Mouse (Mus musculus) midbrain, embryonic 15.5 days (tissue): ENCODE measurements around the gene Stard7. TPM values are rescaled to one million over a fixed set of nuclear protein-coding genes. Genes with fewer than 3 reads are reported as not detected.

Source experiments
- ATAC-seq: fragments of 200-750 bp; cut with Nextera tagmentation; replicated peaks from 2 replicates; pipeline ENCODE4 v1.8.0; 2017; ENCODE audit warnings: moderate TSS enrichment
- H3K27ac ChIP-seq: fragments of 300-500 bp; sonication (generic); 2 replicates; pipeline ENCODE4 v1.5.1; 2015; ENCODE audit warnings: mild to moderate bottlenecking, inconsistent platforms
- H3K27me3 ChIP-seq: fragments of 300-500 bp; sonication (generic); replicated peaks from 2 replicates; pipeline ENCODE4 v1.6.1; 2015; ENCODE audit warnings: inconsistent platforms
- H3K36me3 ChIP-seq: fragments of 300-500 bp; sonication (generic); replicated peaks from 2 replicates; pipeline ENCODE4 v1.6.1; 2015; ENCODE audit warnings: inconsistent platforms
- H3K4me1 ChIP-seq: fragments of 300-500 bp; sonication (generic); 2 replicates; pipeline ENCODE4 v1.6.1; 2015; ENCODE audit warnings: inconsistent platforms
- H3K4me2 ChIP-seq: fragments of 300-500 bp; sonication (generic); 2 replicates; pipeline ENCODE4 v1.6.1; 2015; ENCODE audit warnings: inconsistent platforms, mild to moderate bottlenecking, moderate library complexity
- H3K4me3 ChIP-seq: fragments of 300-500 bp; sonication (generic); 2 replicates; pipeline ENCODE4 v1.5.1; 2015; ENCODE audit warnings: mild to moderate bottlenecking, inconsistent platforms
- H3K9ac ChIP-seq: fragments of 300-500 bp; sonication (generic); 2 replicates; pipeline ENCODE4 v1.6.1; 2015; ENCODE audit warnings: mild to moderate bottlenecking, inconsistent platforms
- H3K9me3 ChIP-seq: fragments of 300-500 bp; sonication (generic); 2 replicates; pipeline ENCODE4 v1.6.1; 2016; ENCODE audit warnings: inconsistent platforms
- WGBS: fragments of 180-500 bp; shearing (Covaris S2); methylation state at CpG from one replicate; pipeline ENCODE4 v1.1.7; 2015; ENCODE audit warnings: mixed read lengths; 5-methylcytosine and 5-hydroxymethylcytosine counted together
- polyA plus RNA-seq: library from polyadenylated mRNA; unstranded; fragments of >200 nt; fragmentation: Nextera tagmentation; extraction: Ambion mirVana; gene quantifications from 2 replicates; pipeline ENCODE4 v1.2.1, GENCODE M21; 2015

The Stard7 gene
- polyA plus RNA-seq, 1 experiment from 2014 or later, result 90.8 TPM

DNA sequence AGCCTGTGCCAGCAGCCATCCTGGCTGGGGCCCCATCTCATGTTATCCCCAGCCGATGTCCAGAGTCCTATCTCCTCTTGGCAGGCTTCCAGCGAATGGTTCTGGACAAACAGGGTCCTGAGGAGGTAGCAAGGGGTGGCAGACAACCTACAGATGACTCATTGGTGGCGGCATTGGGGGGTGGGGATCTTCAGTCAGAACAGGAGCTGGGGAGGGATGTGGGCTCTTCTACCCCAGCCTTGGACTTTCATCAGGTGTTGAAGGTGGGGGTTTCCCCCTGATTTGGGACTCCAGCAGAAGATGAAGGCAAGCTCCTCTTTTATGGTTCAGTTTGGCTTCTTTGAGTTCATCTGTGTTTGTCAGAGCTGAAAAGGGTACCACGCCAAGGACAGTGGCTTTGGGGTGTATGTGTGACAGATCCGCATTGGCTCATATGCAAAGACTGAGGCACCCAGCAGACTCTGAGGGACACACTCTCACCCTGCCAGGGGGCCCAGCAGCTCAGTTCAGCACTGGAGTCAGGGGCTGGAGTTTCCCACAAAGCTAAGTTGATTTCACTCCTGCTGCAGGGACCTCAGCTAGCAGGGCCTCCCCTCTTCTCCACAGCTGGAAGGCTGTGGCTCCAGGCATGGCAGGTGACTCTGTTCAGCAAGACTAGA is 64.1 kb downstream of the Stard7 start:
- no peak overlapping the region for H3K4me3 ChIP-seq
- H3K9me3 ChIP-seq, result no peaks in the 10 kb centered on the region
- H3K27me3 ChIP-seq, result peaks cover 34% of the 10 kb centered on the region
- H3K4me1 ChIP-seq, result peaks cover 12% of the 10 kb centered on the region
- H3K9ac ChIP-seq, result no peak overlapping the region
- WGBS, result 75% methylated on average over 5 of the region's 5 CpGs
- no peaks in the 10 kb centered on the region for H3K36me3 ChIP-seq
- no peak for ATAC-seq
- no peak overlapping the region for H3K4me2 ChIP-seq
- H3K27ac ChIP-seq, result no peak overlapping the region

DNA sequence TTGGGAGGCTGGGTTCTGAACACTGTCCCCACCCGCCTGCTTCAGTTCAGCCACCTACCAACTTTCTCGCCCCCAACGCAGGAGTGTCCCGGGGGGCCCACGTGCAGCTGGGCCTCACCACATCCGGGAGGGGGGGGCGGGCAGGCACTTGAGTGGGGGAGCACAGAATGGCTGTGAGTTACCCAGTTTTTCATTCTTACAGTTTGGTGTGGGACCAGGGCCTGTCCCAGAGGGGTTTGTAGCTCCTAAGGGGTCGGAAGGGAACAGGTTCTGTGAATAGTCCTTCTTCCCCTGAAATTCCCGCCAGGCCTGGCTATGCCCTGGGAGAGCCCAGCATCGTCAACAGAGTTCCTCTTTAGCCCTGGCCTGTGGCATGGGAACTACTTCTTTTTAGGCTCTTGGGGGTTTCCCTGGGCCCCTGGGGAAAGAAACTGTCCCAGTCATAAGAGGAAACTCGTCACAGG is 65.1 kb downstream of the Stard7 start:
- 47% methylated on average over 11 of the region's 11 CpGs for WGBS
- ATAC-seq, result no peak
- peaks cover 34% of the 10 kb centered on the region for H3K27me3 ChIP-seq

DNA sequence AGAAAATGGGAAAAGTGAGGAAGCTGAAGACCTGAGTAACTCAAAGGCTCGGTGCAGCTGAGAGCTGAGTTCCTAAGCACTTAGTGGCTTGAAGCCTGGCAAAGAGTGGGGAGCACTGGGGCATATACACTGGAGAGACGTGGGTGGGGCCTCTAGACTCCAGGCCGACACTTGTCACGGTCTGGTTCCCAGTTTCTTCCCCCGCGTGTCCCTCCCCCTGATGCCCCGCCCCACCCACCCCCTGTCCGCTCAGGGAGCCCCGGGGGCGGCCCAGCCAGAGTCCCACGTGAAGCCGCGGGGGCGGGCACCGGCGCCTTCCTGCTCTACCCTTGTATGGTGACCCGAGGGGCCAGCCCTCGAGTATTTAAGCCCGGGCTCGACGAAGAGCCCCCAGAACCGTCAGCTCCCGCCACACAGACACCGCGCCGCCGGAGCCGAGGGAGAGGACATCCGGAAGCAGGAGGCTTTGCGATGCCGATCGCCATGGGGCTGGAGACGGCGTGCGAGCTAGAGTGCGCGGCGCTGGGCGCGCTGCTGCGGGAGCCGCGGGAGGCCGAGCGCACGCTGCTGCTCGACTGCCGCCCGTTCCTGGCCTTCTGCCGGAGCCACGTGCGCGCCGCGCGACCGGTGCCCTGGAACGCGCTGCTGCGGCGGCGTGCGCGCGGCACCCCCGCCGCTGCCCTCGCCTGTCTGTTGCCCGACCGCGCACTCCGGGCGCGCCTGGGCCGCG is 65.9 kb downstream of the Stard7 start, which contains the start of gene Dusp2:
Gene Dusp2, plus strand, starts transcription at position 393 of the 730 bp plus-strand sequence.
- H3K27ac ChIP-seq, result no peak within 1 kb of the TSS
- peaks cover 12% of the 10 kb centered on the region for H3K4me1 ChIP-seq

More for the DNA sequence above, 65.1 kb downstream of the Stard7 start:
- peaks cover 12% of the 10 kb centered on the region for H3K4me1 ChIP-seq
- H3K9ac ChIP-seq, result no peak overlapping the region
- no peaks in the 10 kb centered on the region for H3K36me3 ChIP-seq
- H3K4me2 ChIP-seq, result no peak overlapping the region; the same call in 1 of the 2 replicates
- H3K27ac ChIP-seq, result no peak overlapping the region
- no peaks in the 10 kb centered on the region for H3K9me3 ChIP-seq
- no peak overlapping the region for H3K4me3 ChIP-seq

DNA sequence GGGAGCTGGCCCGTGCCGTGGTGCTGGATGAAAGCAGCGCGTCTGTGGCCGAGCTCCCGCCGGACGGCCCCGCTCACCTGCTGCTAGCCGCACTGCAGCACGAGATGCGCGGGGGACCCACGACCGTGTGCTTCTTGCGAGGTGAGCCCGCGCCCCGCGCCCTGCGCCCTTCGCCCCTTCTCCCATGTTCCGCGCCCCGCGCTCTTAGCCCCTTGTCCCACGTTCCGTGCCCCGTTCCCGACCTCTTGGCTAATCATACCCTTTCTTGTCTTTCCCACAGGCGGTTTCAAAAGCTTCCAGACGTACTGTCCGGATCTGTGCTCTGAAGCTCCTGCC is 66.4 kb downstream of the Stard7 start:
- H3K9ac ChIP-seq, result peak overlapping the region; percentile 66
- ATAC-seq, result no peak
- H3K4me2 ChIP-seq, result peak overlapping the region; percentile 92
- no peaks in the 10 kb centered on the region for H3K9me3 ChIP-seq
- H3K4me3 ChIP-seq, result peak overlapping the region; percentile 58
- H3K27ac ChIP-seq, result no peak overlapping the region
- WGBS, result 6% methylated on average over 33 of the region's 33 CpGs
- H3K36me3 ChIP-seq, result no peaks in the 10 kb centered on the region
- peaks cover 34% of the 10 kb centered on the region for H3K27me3 ChIP-seq
- H3K4me1 ChIP-seq, result peaks cover 12% of the 10 kb centered on the region

More for the DNA sequence above, 65.9 kb downstream of the Stard7 start, which contains the start of gene Dusp2:
- Histone ChIP-seq H3K4me2 (peak within 1 kb of the TSS; percentile 92), H3K9ac (peak within 1 kb of the TSS; percentile 66), H3K27me3 (peaks cover 34% of the 10 kb centered on the region), H3K4me3 (peak within 1 kb of the TSS; percentile 58), H3K9me3 (no peaks in the 10 kb centered on the region), H3K36me3 (no peaks in the 10 kb centered on the region)
- under 1% methylated on average over 75 of the region's 76 CpGs for WGBS
- ATAC-seq, result peak; percentile 86

DNA sequence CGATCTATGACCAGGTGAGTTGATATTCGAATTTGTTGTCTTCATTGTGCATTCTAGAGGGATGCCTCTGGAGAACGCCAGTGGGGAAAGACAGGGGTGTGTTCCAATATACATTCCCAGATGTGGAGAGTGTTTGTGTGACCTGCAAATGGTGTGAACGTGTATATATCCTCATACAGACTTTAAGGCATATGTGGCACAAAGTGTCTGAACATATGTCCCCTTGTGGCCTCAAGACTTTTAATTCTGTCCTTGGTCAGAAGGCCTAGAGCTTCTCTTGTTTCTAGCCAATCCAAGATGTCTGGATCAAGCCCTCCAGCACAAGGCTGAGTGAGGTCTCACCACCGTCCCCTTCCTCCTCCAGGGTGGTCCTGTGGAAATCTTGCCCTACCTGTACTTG is 66.9 kb downstream of the Stard7 start:
- H3K4me2 ChIP-seq, result peak overlapping the region; percentile 92
- peaks cover 34% of the 10 kb centered on the region for H3K27me3 ChIP-seq
- 46% methylated on average over 5 of the region's 5 CpGs for WGBS
- H3K4me3 ChIP-seq, result peak overlapping the region; percentile 58
- peaks cover 12% of the 10 kb centered on the region for H3K4me1 ChIP-seq
- H3K27ac ChIP-seq, result no peak overlapping the region
- H3K9ac ChIP-seq, result peak overlapping the region; percentile 66
- H3K36me3 ChIP-seq, result no peaks in the 10 kb centered on the region
- no peaks in the 10 kb centered on the region for H3K9me3 ChIP-seq
- no peak for ATAC-seq

DNA sequence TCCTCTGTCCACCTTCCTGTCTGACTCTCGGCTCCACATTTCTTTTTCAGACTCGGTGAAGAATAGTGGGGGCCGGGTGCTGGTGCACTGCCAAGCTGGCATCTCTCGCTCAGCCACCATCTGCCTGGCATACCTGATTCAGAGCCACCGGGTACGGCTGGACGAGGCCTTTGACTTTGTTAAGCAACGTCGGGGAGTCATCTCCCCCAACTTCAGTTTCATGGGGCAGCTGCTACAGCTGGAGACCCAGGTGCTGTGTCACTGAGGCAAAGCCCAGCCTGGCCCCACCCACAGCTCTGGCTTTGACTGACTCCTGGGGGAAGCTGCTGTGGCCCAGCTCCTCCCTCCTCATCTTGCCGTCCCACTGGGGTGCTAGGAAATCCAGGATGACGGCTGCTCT is 67.5 kb downstream of the Stard7 start:
- ATAC-seq, result no peak
- no peak overlapping the region for H3K9ac ChIP-seq
- peaks cover 34% of the 10 kb centered on the region for H3K27me3 ChIP-seq
- no peaks in the 10 kb centered on the region for H3K36me3 ChIP-seq
- peaks cover 12% of the 10 kb centered on the region for H3K4me1 ChIP-seq
- no peak overlapping the region for H3K27ac ChIP-seq
- H3K4me3 ChIP-seq, result 0 out of 2 replicates have a peak overlapping the region, but pooled peaks have one; percentile 58
- H3K4me2 ChIP-seq, result 0 out of 2 replicates have a peak overlapping the region, but pooled peaks have one; percentile 92
- WGBS, result 72% methylated on average over 11 of the region's 11 CpGs
- no peaks in the 10 kb centered on the region for H3K9me3 ChIP-seq

DNA sequence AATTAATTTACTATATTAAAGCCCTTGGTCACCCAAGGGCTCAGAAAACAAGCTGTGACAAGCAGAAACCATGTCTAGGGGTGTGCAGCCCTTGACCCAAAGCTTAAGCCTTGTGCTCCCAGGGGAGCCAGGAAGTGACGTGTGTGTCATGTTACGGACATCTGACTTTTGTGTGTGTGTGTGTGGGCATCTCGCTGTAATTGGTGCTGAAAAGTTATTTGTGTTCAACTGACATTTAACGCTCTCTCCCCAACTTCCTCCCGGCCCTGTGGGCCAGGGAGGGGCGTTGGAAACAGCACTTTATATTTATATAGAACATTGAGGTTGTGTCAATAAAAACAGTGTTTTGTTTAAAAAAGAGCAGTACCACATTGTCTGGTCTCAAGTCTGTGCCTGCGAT is 68.0 kb downstream of the Stard7 start:
- H3K27me3 ChIP-seq, result peaks cover 34% of the 10 kb centered on the region
- ATAC-seq, result no peak
- H3K4me2 ChIP-seq, result no peak overlapping the region
- H3K27ac ChIP-seq, result no peak overlapping the region
- WGBS, result 70% methylated on average over 7 of the region's 7 CpGs
- H3K36me3 ChIP-seq, result no peaks in the 10 kb centered on the region
- H3K4me1 ChIP-seq, result peaks cover 12% of the 10 kb centered on the region
- H3K4me3 ChIP-seq, result no peak overlapping the region
- no peak overlapping the region for H3K9ac ChIP-seq
- no peaks in the 10 kb centered on the region for H3K9me3 ChIP-seq

DNA sequence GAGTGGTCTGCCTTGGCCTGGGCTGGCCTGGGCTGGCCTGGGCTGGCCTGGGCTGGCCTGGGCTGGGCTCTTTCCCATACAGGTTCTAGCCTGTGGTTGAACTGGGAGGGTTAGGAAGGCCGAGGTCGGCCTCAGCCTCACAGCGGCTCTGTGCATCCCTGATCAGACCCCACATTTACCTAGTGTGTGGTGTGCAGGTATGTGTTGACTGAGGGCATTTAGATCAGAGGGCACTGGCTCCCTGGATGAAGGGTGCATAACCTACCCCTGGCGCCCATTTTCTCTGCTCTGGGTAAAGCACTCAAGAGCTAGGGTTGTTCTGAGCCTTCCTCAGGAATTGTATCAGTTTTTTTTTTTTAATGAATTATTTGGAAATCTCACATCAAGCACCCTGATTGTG is 68.4 kb downstream of the Stard7 start, which contains the start of gene Astl:
Gene Astl, plus strand, starts transcription at position 224 of the 400 bp plus-strand sequence.
- Histone ChIP-seq H3K27me3 (peaks cover 34% of the 10 kb centered on the region), H3K9me3 (no peaks in the 10 kb centered on the region), H3K27ac (no peak within 1 kb of the TSS), H3K4me1 (peaks cover 12% of the 10 kb centered on the region), H3K4me3 (no peak within 1 kb of the TSS), H3K4me2 (no peak within 1 kb of the TSS), H3K9ac (no peak within 1 kb of the TSS), H3K36me3 (no peaks in the 10 kb centered on the region)
- 86% methylated on average over 4 of the region's 4 CpGs for WGBS
- no peak for ATAC-seq

DNA sequence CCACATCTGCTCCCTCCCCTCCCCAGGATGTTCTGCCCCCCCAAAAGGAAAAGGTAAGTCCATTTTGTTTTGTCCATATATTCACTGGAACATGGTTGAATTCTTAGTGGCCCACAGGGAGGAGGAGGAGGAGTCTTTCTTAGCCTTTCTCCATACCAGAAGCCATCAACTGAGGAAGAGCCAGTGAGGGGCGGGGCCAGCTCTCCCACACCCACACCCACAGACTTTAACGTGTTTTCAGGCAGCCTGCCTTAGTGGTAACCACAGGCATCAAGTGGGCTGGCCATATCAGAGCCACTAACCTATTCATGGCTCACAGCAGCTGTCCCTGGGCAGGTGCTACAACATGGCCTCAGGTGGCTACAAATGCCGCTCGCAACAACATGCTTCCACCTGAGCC is 68.8 kb downstream of the Stard7 start:
- 68% methylated on average over 4 of the region's 4 CpGs for WGBS
- no peak for ATAC-seq
- peaks cover 33% of the 10 kb centered on the region for H3K27me3 ChIP-seq
- no peaks in the 10 kb centered on the region for H3K36me3 ChIP-seq
- no peak overlapping the region for H3K27ac ChIP-seq
- H3K9ac ChIP-seq, result no peak overlapping the region
- no peaks in the 10 kb centered on the region for H3K9me3 ChIP-seq
- H3K4me2 ChIP-seq, result no peak overlapping the region
- no peak overlapping the region for H3K4me3 ChIP-seq
- H3K4me1 ChIP-seq, result peaks cover 12% of the 10 kb centered on the region

DNA sequence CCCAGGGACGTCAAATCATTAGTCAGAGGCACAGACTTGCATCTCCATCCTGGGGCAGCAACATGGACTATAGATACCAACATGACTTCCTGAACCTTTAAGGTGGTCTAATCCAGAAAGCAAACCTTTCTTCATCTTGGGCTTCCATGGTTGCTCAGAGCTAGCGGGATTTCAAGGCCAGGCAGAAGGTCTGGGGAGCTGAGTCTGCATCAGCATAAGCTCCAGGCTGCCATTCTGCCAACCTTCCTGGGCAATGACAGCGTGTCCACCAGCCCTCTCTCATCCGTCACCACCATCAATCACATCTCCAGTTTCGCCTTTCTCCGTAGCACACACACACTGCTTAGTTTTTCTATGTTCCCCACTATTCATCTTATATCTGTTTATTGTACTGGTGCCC is 69.2 kb downstream of the Stard7 start:
- Histone ChIP-seq H3K4me2 (no peak overlapping the region), H3K27me3 (peaks cover 29% of the 10 kb centered on the region), H3K27ac (no peak overlapping the region), H3K36me3 (no peaks in the 10 kb centered on the region), H3K9me3 (no peaks in the 10 kb centered on the region), H3K9ac (no peak overlapping the region), H3K4me1 (peaks cover 12% of the 10 kb centered on the region), H3K4me3 (no peak overlapping the region)
- no peak for ATAC-seq
- 83% methylated on average over 6 of the region's 6 CpGs for WGBS

DNA sequence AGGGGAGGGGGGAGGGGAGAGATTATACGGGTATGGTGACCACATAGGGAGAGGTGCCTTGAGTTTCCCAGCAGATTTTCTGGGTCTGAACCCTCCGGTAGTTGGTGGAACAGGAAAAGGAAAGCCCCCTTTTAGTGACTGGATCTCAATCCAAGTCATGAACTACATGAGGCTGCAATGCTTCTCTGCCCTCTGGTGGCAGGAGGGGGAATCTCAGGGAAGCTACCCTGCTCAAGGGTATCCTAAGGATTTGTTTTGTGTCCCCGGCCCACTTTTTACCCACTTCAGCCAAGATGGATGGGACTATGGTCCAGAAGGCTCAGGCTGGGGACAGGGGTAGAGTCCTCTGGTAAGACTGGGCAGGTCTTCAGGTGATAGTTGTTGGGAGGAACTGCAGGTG is 71.1 kb downstream of the Stard7 start:
- no peak overlapping the region for H3K9ac ChIP-seq
- no peak overlapping the region for H3K4me3 ChIP-seq
- 18% methylated on average over 3 of the region's 3 CpGs for WGBS
- peaks cover 16% of the 10 kb centered on the region for H3K27me3 ChIP-seq
- no peak overlapping the region for H3K27ac ChIP-seq
- peaks cover 6% of the 10 kb centered on the region for H3K4me1 ChIP-seq
- no peak overlapping the region for H3K4me2 ChIP-seq
- no peak for ATAC-seq
- H3K9me3 ChIP-seq, result no peaks in the 10 kb centered on the region
- H3K36me3 ChIP-seq, result no peaks in the 10 kb centered on the region

DNA sequence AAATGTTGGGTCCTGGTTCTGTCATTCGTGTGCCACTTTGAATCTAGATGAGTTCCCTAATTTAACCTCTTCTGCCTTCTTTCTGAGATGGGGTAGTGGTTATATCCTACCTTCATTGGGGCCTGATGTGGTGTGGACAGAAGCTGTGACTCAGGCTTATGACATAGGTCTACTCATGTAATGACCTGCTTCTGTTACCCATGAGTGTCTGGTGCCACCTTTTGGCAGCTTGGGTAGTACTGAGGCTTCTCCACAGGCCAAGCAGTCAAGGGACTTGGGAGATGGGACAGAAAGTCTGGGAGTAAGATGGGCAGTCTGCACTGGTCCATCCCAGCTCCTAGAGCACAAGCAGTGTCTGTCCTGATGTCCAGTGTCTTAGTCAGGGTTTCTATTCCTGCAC is 76.3 kb downstream of the Stard7 start:
- Histone ChIP-seq H3K4me3 (no peak overlapping the region), H3K27me3 (no peaks in the 10 kb centered on the region), H3K4me2 (no peak overlapping the region), H3K4me1 (no peaks in the 10 kb centered on the region), H3K27ac (no peak overlapping the region), H3K9ac (no peak overlapping the region), H3K36me3 (no peaks in the 10 kb centered on the region), H3K9me3 (no peaks in the 10 kb centered on the region)
- ATAC-seq, result no peak
- 70% methylated on average over 1 of the region's 1 CpGs for WGBS
